18 mouse cellular contexts compared by ENCODE assay signal in the genomic region with DNA sequence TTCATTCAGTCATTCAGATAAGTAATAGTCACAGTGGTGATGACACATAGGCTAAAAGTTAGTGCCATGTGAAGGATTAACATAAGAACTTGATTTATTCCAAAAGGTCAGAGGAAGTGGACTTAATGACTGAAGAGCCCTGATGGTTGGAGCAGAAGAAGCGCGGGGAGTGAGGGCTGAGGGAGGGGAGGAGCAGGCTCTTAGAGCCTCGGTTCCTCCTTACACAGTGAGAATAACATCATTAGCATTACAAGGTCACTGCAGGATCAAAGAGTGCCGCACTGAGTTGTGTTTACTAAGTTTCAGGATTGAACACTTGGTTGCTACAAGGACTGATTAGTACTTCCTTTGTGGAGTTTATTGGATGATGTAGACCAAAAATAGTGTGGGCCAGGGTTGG. TPM values are rescaled to one million over a fixed set of nuclear protein-coding genes. Genes with fewer than 3 reads are reported as not detected.
"Had no signal": no experiment of that assay in that cellular context is flagged by ENCODE, and none has a peak within 500 bp of the region (broad histone marks: within the 10 kb centered on the region; RNA-seq: fewer than 3 reads in every experiment).

No protein-coding gene starts in this region.

- H3K9ac ChIP-seq: limb, embryonic 12.5 days; liver, embryonic 13.5 days; liver, postnatal 0 days; lung, embryonic 15.5 days; midbrain, embryonic 12.5 days; neural tube, embryonic 13.5 days had no signal

- H3K27me3 ChIP-seq: limb, embryonic 12.5 days; liver, embryonic 13.5 days; lung, embryonic 15.5 days; midbrain, embryonic 12.5 days; neural tube, embryonic 13.5 days had no signal

- H3K36me3 ChIP-seq: limb, embryonic 12.5 days; liver, embryonic 13.5 days; lung, embryonic 15.5 days; midbrain, embryonic 12.5 days; neural tube, embryonic 13.5 days had no signal

- ATAC-seq: liver, postnatal 0 days; midbrain, embryonic 16.5 days had no signal

- H3K4me1 ChIP-seq: limb, embryonic 12.5 days; lung, embryonic 15.5 days; midbrain, embryonic 12.5 days; neural tube, embryonic 13.5 days had no signal

- H3K9me3 ChIP-seq: limb, embryonic 12.5 days; liver, embryonic 13.5 days; lung, embryonic 15.5 days; midbrain, embryonic 12.5 days; neural tube, embryonic 13.5 days had no signal

- DNase-seq: kidney, postnatal 4 days; liver; liver, embryonic 13.5 days; liver, postnatal 0 days; lung, postnatal 14 days; retina, postnatal 1 day; right cerebral cortex, postnatal 4 days; spleen, adult 18-20 months; thymus, adult 18-20 months; thymus, postnatal 14 days had no signal

- H3K27ac ChIP-seq: layer of hippocampus, adult 2 months; limb, embryonic 12.5 days; liver, embryonic 13.5 days; lung, embryonic 15.5 days; midbrain, embryonic 12.5 days; neural tube, embryonic 13.5 days had no signal

- H3K4me3 ChIP-seq: layer of hippocampus, adult 2 months; limb, embryonic 12.5 days; liver, embryonic 13.5 days; lung, embryonic 15.5 days; midbrain, embryonic 12.5 days; neural tube, embryonic 13.5 days had no signal

- H3K4me2 ChIP-seq: limb, embryonic 12.5 days; liver, embryonic 13.5 days; lung, embryonic 15.5 days; midbrain, embryonic 12.5 days; neural tube, embryonic 13.5 days had no signal

RNA-seq across cellular contexts. Expression of gene Ccdc170, which starts 10.6 kb away (rescaled TPM):
- total RNA-seq: megakaryocyte-erythroid progenitor cell, adult 5-6 weeks had no signal
- polyA plus RNA-seq: liver, embryonic 13.5 days; liver, postnatal 0 days; neural tube, embryonic 13.5 days; stomach, embryonic 14.5 days had no signal
